Mouse (Mus musculus) bone marrow macrophage, adult 2 months (primary cell): ENCODE results near the gene Mx1.

Experiments used
- CTCF ChIP-seq: IDR thresholded peaks from 2 replicates; pipeline ENCODE4 v1.5.1; 2012; ENCODE audit warnings: low read depth, mild to moderate bottlenecking, low read length, moderate library complexity
- POLR2A ChIP-seq: IDR thresholded peaks from 2 replicates; pipeline ENCODE4 v1.6.1; 2012; ENCODE audit warnings: mild to moderate bottlenecking, low read depth, low read length, borderline replicate concordance

DNA sequence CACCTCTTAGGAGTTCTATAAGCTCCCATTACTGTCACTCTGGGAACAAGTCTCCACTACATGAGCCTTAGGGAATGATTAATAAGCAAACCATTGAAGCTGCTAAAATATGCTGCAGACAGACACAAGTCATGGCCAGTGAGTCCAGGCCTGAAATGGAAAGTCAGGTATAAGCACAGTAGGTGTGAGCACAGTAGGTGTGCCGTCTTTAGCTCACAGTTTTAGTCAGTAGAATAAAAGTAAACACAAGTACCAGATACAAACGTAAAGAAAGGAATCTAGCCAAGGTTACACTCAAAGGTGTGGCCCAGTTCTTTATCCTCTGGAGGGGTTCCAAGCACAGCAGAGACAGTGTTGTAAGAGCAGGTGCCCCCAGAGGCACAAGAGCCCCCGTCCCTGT, 4.8 kb upstream of the Mx1 start:
- TF ChIP-seq POLR2A: no peak
- TF ChIP-seq CTCF: no peak
